Mouse (Mus musculus) right cerebral cortex, postnatal 14 days (tissue): ENCODE results near the gene Ttc7.

Source experiments
- DNase-seq: peaks from one replicate; pipeline ENCODE4 v3.0.0; 2022

Ttc7 gene

GRCm38 (mm10) chr17:87282706-87283053, at the start of gene Ttc7:
Gene Ttc7 (plus strand): TSS chr17:87282886.
- peak; percentile 93 for DNase-seq

- DNase-seq: no peak
Observed at GRCm38 (mm10) chr17:87235019-87235418, 47.7 kb upstream of the Ttc7 start.

DNA sequence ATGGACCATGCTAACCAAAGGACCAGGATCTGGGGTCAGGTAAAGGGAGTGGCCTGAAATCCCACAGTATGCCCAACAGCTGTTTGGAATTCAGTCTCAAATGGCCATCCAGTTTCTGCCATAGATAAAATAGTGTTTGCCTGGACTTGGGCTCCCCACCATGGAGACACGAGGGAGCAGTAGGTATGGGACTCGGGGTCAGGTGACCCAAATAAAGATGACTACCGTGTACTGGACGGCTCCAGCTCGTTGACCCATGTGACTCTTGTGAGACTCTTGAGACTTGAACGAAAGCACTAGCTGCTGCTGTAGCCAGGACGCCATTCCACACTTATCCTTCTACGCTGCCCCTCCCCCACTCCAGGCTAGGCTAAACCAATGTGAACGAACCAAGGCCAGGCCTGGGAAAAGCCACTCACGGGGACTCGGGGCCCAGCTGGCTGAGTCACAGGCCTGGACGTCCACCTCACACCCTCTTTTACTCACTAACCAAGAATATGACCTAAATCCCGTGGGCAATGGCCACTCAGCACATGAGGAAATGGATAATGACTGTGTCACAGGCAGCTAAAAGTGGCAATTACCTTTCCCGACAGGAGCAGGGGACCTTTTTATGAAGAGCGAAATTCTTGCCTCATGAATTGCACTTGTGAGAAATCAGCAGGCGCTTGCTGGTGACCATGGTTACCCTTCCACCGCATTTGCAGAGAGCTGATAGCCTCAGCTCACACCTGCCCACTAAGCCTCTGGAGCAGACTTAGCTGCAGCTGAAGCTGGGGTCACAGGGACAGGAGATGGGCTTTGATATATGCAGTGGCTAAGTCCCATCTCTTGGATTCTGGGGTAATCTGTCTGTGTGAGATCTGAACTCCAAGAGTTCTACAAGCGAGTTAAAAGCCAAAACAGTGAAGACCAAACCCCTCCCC, 45.7 kb upstream of the Ttc7 start:
- no peak for DNase-seq

DNA sequence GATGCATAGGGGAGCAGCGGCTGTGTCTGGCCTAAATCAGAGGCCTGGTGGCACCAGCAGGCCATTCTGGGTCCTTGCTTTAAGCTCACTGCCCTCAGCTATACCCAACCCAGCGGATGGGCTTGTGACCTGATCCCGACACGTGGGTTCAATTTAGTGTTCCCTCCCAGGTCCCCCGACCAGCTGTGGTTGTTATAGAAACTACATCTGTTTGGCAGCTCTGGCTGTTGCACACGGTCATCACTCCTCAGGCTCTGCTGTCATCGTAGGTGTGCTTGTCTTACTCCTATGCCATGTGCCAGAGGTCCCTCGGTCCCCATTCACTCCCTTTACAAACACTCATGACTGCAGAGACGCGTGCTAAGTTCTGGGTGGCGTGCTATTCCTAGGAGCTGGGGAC, 44.9 kb upstream of the Ttc7 start:
- DNase-seq: no peak

DNA sequence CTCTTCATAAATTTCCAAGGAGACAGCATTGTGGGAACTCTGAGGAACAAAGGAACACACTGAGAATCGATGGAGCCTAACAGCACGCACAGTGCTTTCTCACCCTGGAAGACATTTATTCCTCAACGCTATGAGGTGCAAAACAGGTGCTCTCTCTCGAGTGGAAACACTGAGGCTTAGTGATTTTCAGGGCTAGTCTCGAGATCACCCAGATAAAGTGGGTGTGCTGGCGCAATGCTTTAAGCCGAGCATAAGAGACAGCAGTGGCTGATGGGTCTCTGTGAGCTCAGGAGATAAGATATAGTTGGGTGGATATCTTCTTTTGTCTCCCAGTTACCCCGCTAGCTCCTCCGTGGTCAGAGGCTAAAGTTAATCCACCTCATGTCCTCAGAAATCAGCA, 36.6 kb upstream of the Ttc7 start:
- DNase-seq: no peak

DNA sequence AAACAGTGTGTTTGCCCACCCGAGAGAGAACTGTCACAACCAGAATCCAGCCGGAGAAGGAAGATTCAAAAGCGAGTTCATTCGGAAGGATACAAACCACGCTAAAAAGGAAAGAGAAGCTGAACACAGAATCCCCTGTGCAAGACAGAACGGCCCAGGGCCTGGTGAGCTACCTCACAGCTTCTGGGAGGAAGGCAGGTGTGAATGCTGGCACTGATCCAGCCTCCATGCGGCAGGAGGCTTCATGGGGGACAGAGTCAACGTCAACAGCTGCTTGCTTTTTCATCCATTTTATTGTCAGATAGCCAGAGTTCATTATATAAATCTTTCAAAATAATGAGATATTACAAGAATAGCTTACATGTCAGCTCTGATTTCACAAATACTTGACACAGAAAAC, 28.3 kb upstream of the Ttc7 start:
- DNase-seq: no peak

- DNase-seq: no peak
Observed at GRCm38 (mm10) chr17:87255672-87256071, 27.0 kb upstream of the Ttc7 start.

DNA sequence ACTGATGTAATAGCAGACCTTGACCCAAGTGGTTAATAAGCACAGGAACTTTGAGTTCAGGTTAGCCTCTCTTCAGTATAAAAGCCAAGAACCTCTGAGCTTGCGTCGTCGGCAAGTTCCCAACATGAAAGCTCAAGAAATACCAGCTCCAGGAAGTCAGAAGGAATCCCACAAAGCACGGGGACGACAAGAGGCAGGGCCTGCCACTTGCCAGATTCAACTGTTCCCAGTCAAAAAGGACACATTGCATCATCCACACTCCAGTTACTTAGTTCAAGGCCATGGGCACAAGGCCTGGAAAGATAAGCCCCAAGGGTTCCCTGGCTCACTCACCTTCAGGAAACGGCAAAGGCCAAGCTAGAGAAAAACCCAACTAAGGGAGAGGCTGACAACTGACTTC, 19.3 kb upstream of the Ttc7 start:
- DNase-seq: no peak

DNA sequence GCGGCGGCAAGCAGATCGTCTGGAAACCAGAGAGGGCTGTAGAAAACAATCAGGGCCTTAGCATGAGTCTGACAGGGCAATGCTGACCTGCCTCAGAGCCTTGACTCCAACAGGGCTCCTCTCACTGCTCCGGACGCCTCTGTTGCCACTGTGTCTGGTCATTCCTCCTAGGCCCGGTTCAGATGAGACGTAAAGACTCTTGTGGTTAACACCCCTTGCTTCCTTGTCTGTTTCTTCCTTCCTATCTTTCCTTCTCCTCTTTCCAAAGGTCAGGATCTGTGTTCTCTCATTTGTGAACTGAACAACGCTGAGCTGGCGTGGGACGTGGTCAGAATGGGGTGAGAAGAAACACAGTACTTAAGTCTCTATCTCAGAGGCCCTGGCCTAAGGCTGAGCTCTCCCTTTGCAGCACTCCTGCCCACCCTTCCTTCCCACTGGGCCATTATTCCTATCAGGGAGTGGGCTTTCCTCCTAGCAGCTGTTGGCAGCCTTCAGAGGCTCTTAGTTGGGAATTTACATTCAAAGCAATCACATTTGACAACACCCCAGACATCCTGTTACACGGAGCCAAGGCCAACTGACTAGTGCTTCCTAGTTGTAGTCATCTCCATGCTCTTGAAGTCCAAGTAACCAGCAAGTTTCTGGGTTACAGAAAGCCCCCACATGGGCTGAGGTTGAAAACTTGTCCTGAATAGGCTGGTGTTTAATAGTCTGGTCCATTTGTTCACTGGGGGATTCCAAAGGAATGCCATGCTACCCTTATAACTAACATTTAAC, 18.4 kb upstream of the Ttc7 start:
- DNase-seq: no peak

DNA sequence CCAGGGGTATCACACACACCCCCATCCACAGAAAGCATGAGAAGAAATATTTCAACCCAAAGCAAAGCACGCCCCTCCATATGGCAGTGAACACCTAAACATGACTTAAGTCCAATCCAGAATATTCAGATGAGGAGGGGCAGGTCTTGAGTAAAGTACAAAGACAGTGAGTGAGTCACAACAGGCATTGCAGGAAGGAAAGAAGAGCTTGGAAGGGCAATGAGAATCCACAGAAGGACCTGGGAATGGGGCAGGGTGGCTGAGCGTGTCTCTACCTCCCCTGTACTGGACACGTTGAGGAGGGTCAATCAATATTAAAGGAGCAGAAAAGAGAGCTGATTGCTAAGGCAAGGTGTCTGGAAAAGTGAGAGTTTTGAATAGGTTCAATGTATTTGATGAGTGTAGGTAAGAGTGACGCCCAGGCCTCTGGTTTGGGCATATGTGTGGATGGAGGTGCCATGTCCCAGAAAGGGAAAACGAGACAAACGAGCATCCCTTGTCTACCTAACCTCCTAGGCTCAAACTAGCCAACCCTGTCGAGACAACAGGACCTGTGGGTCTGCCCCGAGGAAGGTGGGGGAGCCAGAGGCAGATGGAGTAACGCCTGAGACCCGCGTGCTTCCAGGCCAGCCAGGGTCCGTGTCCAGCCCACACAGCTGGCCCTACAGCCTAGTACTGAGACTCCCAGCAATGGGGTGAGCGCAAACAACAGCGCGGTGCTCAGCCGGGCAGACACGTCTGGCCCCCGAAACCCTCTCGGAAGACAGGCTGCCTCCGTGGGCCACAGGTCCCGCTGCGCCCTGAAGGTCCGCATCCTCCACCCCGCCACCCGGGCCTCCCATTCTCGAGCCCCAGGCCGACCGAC, 17.5 kb upstream of the Ttc7 start:
- DNase-seq: no peak

DNA sequence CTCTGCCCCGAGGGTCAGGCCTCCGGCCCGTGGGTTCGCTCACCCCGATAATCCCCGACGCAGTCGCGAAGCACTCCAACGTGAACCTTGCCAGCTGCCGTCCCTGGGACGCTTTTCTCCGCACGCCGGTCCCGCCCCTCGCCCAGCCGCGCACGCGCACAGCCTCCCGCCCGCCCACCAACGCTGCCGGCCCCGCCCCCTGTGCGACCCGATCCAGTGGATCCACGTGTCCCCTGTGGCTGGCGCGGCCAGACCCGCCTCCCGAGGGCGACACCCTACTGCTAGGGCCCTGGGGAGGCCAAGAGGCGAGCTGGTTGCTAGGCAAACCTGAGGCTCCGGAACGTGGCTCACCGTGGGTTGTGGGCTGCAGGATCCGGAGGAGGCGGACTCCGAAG, 16.9 kb upstream of the Ttc7 start, which contains the start of gene Mcfd2:
Gene Mcfd2, minus strand, starts transcription at position 144 of the 395 bp plus-strand sequence.
- peak; percentile 95 for DNase-seq

GRCm38 (mm10) chr17:87269454-87269853, 13.2 kb upstream of the Ttc7 start:
- no peak for DNase-seq

DNA sequence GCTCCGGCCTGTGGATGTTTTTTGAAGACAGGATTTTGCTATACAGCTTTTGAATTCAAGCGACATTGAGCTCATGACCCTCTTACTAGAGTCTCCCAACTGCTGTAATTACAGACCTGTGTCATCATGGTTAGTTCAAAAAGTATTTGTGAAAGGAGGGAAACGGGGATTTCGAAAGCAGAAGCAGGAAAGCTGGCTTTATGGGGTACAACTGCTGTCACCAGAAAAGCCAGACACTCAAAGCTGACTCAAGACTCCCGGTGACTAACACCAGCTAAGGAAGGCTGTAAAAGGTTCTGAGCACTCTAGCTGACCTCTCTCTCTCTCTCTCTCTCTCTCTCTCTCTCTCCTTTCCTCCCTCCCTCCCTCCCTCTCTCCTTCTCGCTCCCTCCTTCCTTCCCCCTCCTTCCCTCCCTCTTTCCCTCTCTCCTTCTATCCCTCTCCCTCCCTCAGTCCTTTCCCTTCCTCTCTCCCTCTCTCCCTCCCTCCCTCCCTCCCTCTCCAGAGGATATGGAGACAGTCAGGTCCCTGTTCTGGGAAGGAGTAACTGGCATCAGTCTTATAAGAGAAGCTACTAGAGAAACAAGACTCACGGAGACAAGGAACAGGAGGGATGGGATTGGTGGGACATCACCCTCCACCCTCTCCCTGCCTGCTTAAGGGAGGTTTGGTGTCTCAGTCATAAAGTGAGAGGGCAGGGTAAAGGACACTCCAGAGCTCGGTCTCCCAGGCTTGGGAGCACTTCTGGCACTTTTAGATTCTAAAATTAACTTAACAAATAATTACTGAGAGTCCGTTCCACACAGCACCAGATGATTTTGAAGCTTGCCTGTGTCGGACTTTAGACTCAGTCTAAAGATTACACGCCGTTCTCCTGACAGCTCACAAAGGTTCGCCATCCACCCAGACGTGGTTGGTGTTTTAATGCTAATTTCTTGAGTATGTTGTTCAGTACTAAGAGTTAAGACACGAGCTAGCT, 7.0 kb upstream of the Ttc7 start:
- DNase-seq: no peak

DNA sequence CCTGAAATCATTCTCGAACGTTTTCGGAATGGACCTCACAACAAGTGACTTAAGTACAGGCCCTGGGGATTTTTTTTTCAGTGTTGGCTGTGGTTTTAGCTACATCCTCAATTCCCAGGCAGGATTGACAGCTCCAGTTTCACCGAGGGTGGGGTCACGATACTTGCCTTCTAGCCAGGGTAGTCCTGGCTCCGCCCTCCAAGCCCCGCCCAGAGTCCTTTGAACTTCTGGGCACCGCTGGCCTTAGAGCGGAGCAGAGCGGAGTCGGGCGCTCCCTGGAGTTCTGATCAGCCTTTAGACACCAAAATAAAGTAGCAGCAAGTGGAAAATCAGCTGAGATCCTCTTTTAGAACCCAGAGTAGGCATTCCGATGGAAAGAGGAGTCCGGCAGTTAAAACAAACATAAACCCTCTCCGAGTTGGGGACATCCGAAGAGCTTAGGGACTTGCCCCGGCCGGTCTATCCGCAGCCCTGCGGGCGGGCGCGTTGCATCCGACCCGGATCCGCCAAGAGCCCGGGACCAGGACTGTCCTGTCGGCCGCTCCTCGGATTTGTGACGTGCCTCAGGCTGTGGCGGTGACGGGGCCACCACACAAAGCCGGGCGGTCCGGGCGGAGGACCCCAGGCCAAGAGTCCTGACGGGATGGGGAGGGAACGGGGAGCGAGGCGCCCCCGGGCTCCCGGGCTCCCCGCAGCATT, 530 bp upstream of the Ttc7 start:
- DNase-seq: peak; percentile 57

DNA sequence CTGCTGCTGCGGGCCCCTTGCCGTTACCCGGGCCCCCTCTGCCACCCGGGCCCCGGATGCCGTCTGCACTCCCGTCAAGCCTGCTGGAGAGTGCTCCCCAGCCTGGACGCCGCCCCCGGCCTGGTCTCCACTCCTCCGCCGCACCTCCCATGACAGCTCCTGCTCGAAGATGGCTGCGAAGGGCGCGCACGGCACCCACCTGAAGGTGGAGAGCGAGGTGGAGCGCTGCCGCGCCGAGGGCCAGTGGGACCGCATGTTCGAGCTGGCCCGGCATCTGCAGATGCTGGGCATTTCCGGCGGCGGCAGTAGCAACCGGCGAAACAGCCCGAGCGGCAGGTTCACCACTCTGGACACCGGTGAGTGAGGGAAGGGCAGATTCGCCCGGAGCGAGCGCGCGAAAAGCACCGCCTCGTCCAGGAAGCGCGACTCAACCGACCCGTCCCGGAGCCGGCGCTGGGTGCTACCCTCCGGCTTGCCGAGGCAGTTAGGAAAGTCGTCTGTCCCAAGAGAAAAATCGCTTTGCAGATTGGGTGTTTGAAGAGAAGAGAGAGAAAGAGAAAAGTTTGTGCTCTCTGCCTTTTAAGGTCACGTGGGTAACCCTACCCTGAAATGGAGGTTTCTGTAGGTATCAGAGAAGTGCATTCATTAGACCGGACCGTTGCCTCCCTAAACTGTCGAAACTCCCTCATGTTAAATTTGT, 519 bp downstream of the Ttc7 start:
- peak; percentile 36 for DNase-seq

- DNase-seq: no peak
Observed at GRCm38 (mm10) chr17:87283755-87284481, 1.2 kb downstream of the Ttc7 start.

DNA sequence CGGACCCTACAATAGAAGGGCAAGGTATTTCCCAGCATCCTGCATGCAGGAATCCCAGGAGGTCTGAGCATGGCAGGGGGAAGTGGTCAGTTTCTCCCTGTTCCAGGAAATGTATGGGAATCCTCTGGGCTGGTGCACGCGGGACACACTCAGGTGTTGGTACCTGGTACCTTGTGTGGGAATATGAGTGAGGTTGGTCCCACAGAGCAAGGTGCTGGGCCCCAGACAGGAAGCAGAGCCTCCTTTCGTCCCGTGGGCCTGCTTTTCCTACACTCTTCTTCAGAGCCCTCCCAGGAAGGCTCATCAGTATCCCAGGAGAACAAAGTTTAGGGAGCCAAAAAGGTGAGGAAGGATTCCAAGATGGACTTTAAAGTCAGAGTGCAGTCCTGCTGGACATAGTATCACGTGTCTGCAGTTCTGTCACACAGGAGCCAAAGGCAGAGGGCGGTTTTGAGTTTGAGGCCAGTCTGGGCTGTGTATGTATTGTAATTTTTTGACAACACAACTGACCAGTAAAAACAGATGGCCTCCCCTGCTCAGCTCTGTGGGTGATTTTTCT, 1.9 kb downstream of the Ttc7 start:
- DNase-seq: no peak

DNA sequence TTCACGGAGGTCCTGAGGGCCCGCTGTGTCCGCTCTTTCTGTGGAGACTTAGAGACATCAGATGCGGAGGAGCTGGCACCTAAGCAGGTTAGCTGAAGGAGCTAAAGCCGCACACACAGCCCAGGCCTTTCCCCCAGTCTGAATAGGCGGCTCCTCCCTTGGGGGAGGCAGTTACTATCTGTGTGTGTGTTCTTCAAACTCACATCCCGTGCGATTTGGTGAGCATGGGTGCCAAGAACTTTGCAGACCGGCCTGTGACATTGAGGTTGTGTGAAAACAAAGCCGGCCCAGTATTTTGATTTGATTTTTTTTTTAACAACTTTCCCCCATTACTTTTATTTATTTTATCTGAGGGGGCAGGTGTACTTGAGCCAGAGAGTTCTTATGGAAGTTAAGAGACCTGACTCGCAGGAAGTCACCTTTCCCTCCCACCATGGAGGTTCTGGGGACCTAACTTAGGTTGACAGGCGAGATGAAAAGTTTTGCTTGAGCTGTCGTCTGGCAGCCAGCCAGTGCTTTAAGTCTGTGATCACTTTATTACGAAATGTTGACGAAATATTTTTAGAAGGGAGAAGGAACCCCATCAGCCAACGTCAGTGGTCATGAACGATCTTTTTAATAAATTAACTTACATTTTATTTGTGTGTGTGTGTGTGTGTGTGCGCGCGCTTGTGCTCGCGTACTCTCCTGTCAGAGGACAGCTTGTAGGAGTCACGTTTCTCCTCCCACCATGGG, 3.2 kb downstream of the Ttc7 start:
- no peak for DNase-seq
